In genomic region chr1:90085526-90086157, GRCm38 (mm10) we compare ENCODE assay signal across 27 mouse cellular contexts.
DNase-seq lines count a peak whose midpoint lies in the region; ATAC-seq lines count a peak whose summit lies in the region.
"Had no signal": no experiment of that assay in that cellular context is flagged by ENCODE, and none has a peak within 500 bp of the region (broad histone marks: within the 10 kb centered on the region; RNA-seq: fewer than 3 reads in every experiment).

No protein-coding gene starts in this region.

- no peaks in the 10 kb centered on the region for H3K27me3 ChIP-seq in neural tube, embryonic 13.5 days
- H3K27me3 ChIP-seq in forebrain, embryonic 16.5 days (replicated peaks; ENCODE audit: control insufficient read depth, insufficient read depth, low read length) = no peaks in the 10 kb centered on the region
- H3K27me3 ChIP-seq in midbrain, embryonic 15.5 days (replicated peaks) = no peaks in the 10 kb centered on the region
- H3K27me3 ChIP-seq: embryonic facial prominence, embryonic 12.5 days; heart, embryonic 12.5 days; liver, embryonic 13.5 days; neural tube, embryonic 12.5 days had no signal

- H3K9ac ChIP-seq in neural tube, embryonic 13.5 days = no peak overlapping the region
- H3K9ac ChIP-seq in forebrain, embryonic 16.5 days (replicated peaks; ENCODE audit: low read depth, low read length) = no peak overlapping the region
- no peak overlapping the region for H3K9ac ChIP-seq in midbrain, embryonic 15.5 days
- H3K9ac ChIP-seq: embryonic facial prominence, embryonic 12.5 days; heart, embryonic 12.5 days; liver, embryonic 13.5 days; neural tube, embryonic 12.5 days had no signal

- H3K4me1 ChIP-seq in neural tube, embryonic 13.5 days (replicated peaks) = peaks cover 15% of the 10 kb centered on the region
- H3K4me1 ChIP-seq in forebrain, embryonic 16.5 days (replicated peaks; ENCODE audit: control insufficient read depth, insufficient read depth, low read length) = peaks cover 11% of the 10 kb centered on the region
- H3K4me1 ChIP-seq in midbrain, embryonic 15.5 days = peaks cover 14% of the 10 kb centered on the region
- H3K4me1 ChIP-seq: embryonic facial prominence, embryonic 12.5 days; liver, embryonic 13.5 days; neural tube, embryonic 12.5 days had no signal

- H3K9me3 ChIP-seq in neural tube, embryonic 13.5 days = no peaks in the 10 kb centered on the region
- no peaks in the 10 kb centered on the region for H3K9me3 ChIP-seq in forebrain, embryonic 16.5 days (ENCODE audit: control insufficient read depth, low read length)
- no peaks in the 10 kb centered on the region for H3K9me3 ChIP-seq in midbrain, embryonic 15.5 days
- H3K9me3 ChIP-seq: embryonic facial prominence, embryonic 12.5 days; hindbrain, embryonic 10.5 days; liver, embryonic 13.5 days; neural tube, embryonic 12.5 days had no signal

- 47% methylated on average over 6 of the region's 6 CpGs for WGBS in neural tube, embryonic 13.5 days
- WGBS in forebrain, embryonic 16.5 days = 29% methylated on average over 6 of the region's 6 CpGs
- WGBS in midbrain, embryonic 15.5 days = 30% methylated on average over 6 of the region's 6 CpGs

- no peaks in the 10 kb centered on the region for H3K36me3 ChIP-seq in neural tube, embryonic 13.5 days
- no peaks in the 10 kb centered on the region for H3K36me3 ChIP-seq in forebrain, embryonic 16.5 days (ENCODE audit: control insufficient read depth, insufficient read depth)
- H3K36me3 ChIP-seq in midbrain, embryonic 15.5 days (replicated peaks) = no peaks in the 10 kb centered on the region
- H3K36me3 ChIP-seq: embryonic facial prominence, embryonic 12.5 days; heart, embryonic 12.5 days; hindbrain, embryonic 10.5 days; liver, embryonic 13.5 days; neural tube, embryonic 12.5 days had no signal

- 0 out of 2 replicates have a peak, but pooled peaks have one; percentile 47 for ATAC-seq in neural tube, embryonic 13.5 days (ENCODE audit: low read depth)
- ATAC-seq in forebrain, embryonic 16.5 days = peak; percentile 65
- peak; percentile 56 for ATAC-seq in midbrain, embryonic 15.5 days (replicated peaks)
- ATAC-seq: hindbrain, embryonic 16.5 days; intestine, embryonic 16.5 days had no signal

- DNase-seq in neural tube, embryonic 10.5 days (ENCODE audit: extremely low spot score, low spot score) = no peak
- DNase-seq in right cerebral cortex, adult 18-20 months = no peak
- no peak for DNase-seq in spleen, adult 12 weeks (ENCODE audit: low spot score)
- DNase-seq in thymus, postnatal 10 days (ENCODE audit: low spot score in 2 of 2) = no peak
- no peak for DNase-seq in left cerebral cortex, adult 8-10 months (ENCODE audit: low spot score in 2 of 2)
- DNase-seq: adrenal gland, postnatal 36 days; cerebellum, adult 2 months; cerebellum, postnatal 25 days; gastrocnemius, adult 2 months; heart, postnatal 10 days; kidney, adult 9 months; kidney, postnatal 14 days; layer of hippocampus, postnatal 36 days; liver, embryonic 13.5 days; lung, adult 2 months; thymus, adult 2 months had no signal

- H3K4me2 ChIP-seq in neural tube, embryonic 13.5 days = no peak overlapping the region
- H3K4me2 ChIP-seq in forebrain, embryonic 16.5 days (ENCODE audit: low read length) = no peak overlapping the region
- no peak overlapping the region for H3K4me2 ChIP-seq in midbrain, embryonic 15.5 days
- H3K4me2 ChIP-seq: embryonic facial prominence, embryonic 12.5 days; heart, embryonic 12.5 days; liver, embryonic 13.5 days; neural tube, embryonic 12.5 days had no signal

- H3K27ac ChIP-seq in neural tube, embryonic 13.5 days (replicated peaks) = no peak overlapping the region
- no peak overlapping the region for H3K27ac ChIP-seq in forebrain, embryonic 16.5 days (ENCODE audit: low read length)
- H3K27ac ChIP-seq in midbrain, embryonic 15.5 days = 0 out of 2 replicates have a peak overlapping the region, but pooled peaks have one; percentile 15
- H3K27ac ChIP-seq: embryonic facial prominence, embryonic 12.5 days; gastrocnemius, adult 2 months; layer of hippocampus, adult 2 months; liver, embryonic 13.5 days; neural tube, embryonic 12.5 days had no signal

- no peak overlapping the region for H3K4me3 ChIP-seq in neural tube, embryonic 13.5 days
- H3K4me3 ChIP-seq in forebrain, embryonic 16.5 days (replicated peaks; ENCODE audit: low read length) = no peak overlapping the region
- no peak overlapping the region for H3K4me3 ChIP-seq in midbrain, embryonic 15.5 days
- H3K4me3 ChIP-seq: embryonic facial prominence, embryonic 12.5 days; erythroblast, embryonic 14.5 days; gastrocnemius, adult 2 months; heart, embryonic 12.5 days; hindbrain, embryonic 10.5 days; layer of hippocampus, adult 2 months; liver, embryonic 13.5 days; neural tube, embryonic 12.5 days had no signal
